Mouse (Mus musculus): ENCODE measurements around the gene Gli1. TPM values are rescaled to one million over a fixed set of nuclear protein-coding genes. Genes with fewer than 3 reads are reported as not detected.

The Gli1 gene
- total and polyA plus RNA-seq, 2 experiments from 2014 or later, result 1.2 to 5.1 TPM

- no peaks in the 10 kb centered on the region for H3K4me1 ChIP-seq (ENCODE audit: insufficient read depth)
- ATAC-seq (no peak), DNase-seq (no peak)
- H3K9ac ChIP-seq, result no peak overlapping the region
- no peaks in the 10 kb centered on the region for H3K36me3 ChIP-seq (ENCODE audit: insufficient read depth)
- H3K4me3 ChIP-seq (ENCODE audit: low read depth, low read length), result no peak overlapping the region
- H3K9me3 ChIP-seq (ENCODE audit: low read length), result no peaks in the 10 kb centered on the region
- H3K27me3 ChIP-seq (ENCODE audit: insufficient read depth, low read length), result no peaks in the 10 kb centered on the region
- WGBS, result 70% methylated on average over 4 of the region's 4 CpGs
- no peak overlapping the region for H3K27ac ChIP-seq (ENCODE audit: low read depth, low read length)
- H3K4me2 ChIP-seq (ENCODE audit: low read depth), result no peak overlapping the region
- TF ChIP-seq CTCF (IDR thresholded peaks at IDR 0.05; ENCODE audit: low read depth), result peak; percentile 40
These were observed 7.2 kb upstream of the Gli1 start for GRCm38 (mm10) chr10:127348957-127349356.

GRCm38 (mm10) chr10:127346173-127346572, 4.4 kb upstream of the Gli1 start:
- Histone ChIP-seq H3K4me3 (ENCODE audit: low read depth, low read length) (no peak overlapping the region), H3K9me3 (ENCODE audit: low read length) (no peaks in the 10 kb centered on the region), H3K4me1 (ENCODE audit: insufficient read depth) (peaks cover 7% of the 10 kb centered on the region), H3K36me3 (ENCODE audit: insufficient read depth) (no peaks in the 10 kb centered on the region), H3K4me2 (ENCODE audit: low read depth) (no peak overlapping the region), H3K9ac (no peak overlapping the region), H3K27ac (ENCODE audit: low read depth, low read length) (no peak overlapping the region), H3K27me3 (ENCODE audit: insufficient read depth, low read length) (peaks cover 11% of the 10 kb centered on the region)
- no peak for DNase-seq
- TF ChIP-seq CTCF (IDR thresholded peaks at IDR 0.05; ENCODE audit: low read depth), result no peak
- WGBS, result 81% methylated on average over 3 of the region's 3 CpGs
- ATAC-seq, result no peak

- no peak for ATAC-seq
- 65% methylated on average over 3 of the region's 3 CpGs for WGBS
These were observed 1.3 kb upstream of the Gli1 start for GRCm38 (mm10) chr10:127343029-127343428.

GRCm38 (mm10) chr10:127341360-127341690, 449 bp downstream of the Gli1 start:
- peaks cover 13% of the 10 kb centered on the region for H3K4me1 ChIP-seq (ENCODE audit: insufficient read depth)
- ATAC-seq, result no peak
- peaks cover 30% of the 10 kb centered on the region for H3K27me3 ChIP-seq (ENCODE audit: insufficient read depth, low read length)
- H3K9me3 ChIP-seq (ENCODE audit: low read length), result no peaks in the 10 kb centered on the region
- 2% methylated on average over 9 of the region's 11 CpGs for WGBS
- H3K36me3 ChIP-seq (ENCODE audit: insufficient read depth), result no peaks in the 10 kb centered on the region
- no peak for DNase-seq
- H3K27ac ChIP-seq (ENCODE audit: low read depth, low read length), result no peak overlapping the region
- no peak overlapping the region for H3K9ac ChIP-seq
- peak overlapping the region; percentile 26; the same call in 1 of the 2 replicates for H3K4me3 ChIP-seq (ENCODE audit: low read depth, low read length)
- peak overlapping the region; percentile 53 for H3K4me2 ChIP-seq (ENCODE audit: low read depth)
- TF ChIP-seq CTCF (IDR thresholded peaks at IDR 0.05; ENCODE audit: low read depth), result no peak

More at GRCm38 (mm10) chr10:127343029-127343428, 1.3 kb upstream of the Gli1 start:
- Histone ChIP-seq H3K4me3 (ENCODE audit: low read depth, low read length) (no peak overlapping the region), H3K27ac (ENCODE audit: low read depth, low read length) (no peak overlapping the region), H3K27me3 (ENCODE audit: insufficient read depth, low read length) (peaks cover 30% of the 10 kb centered on the region), H3K4me2 (ENCODE audit: low read depth) (no peak overlapping the region), H3K9me3 (ENCODE audit: low read length) (no peaks in the 10 kb centered on the region), H3K4me1 (ENCODE audit: insufficient read depth) (peaks cover 13% of the 10 kb centered on the region), H3K9ac (no peak overlapping the region), H3K36me3 (ENCODE audit: insufficient read depth) (no peaks in the 10 kb centered on the region)
- DNase-seq, result no peak
- TF ChIP-seq CTCF (IDR thresholded peaks at IDR 0.05; ENCODE audit: low read depth), result no peak

GRCm38 (mm10) chr10:127340577-127341359, 1.0 kb downstream of the Gli1 start:
- Histone ChIP-seq H3K9me3 (ENCODE audit: low read length) (no peaks in the 10 kb centered on the region), H3K4me2 (ENCODE audit: low read depth) (peak overlapping the region; percentile 53), H3K36me3 (ENCODE audit: insufficient read depth) (no peaks in the 10 kb centered on the region), H3K4me3 (ENCODE audit: low read depth, low read length) (peak overlapping the region; percentile 28), H3K9ac (no peak overlapping the region), H3K27me3 (ENCODE audit: insufficient read depth, low read length) (peaks cover 30% of the 10 kb centered on the region), H3K4me1 (ENCODE audit: insufficient read depth) (peaks cover 13% of the 10 kb centered on the region), H3K27ac (ENCODE audit: low read depth, low read length) (no peak overlapping the region)
- peak; percentile 22 for DNase-seq
- WGBS, result 3% methylated on average over 27 of the region's 27 CpGs
- ATAC-seq, result no peak
- no peak for TF ChIP-seq CTCF (IDR thresholded peaks at IDR 0.05; ENCODE audit: low read depth)

- no peak overlapping the region; the same call in 1 of the 2 replicates for H3K9ac ChIP-seq
- peak overlapping the region; percentile 53 for H3K4me2 ChIP-seq (ENCODE audit: low read depth)
- H3K27me3 ChIP-seq (ENCODE audit: insufficient read depth, low read length), result peaks cover 30% of the 10 kb centered on the region
- no peaks in the 10 kb centered on the region for H3K36me3 ChIP-seq (ENCODE audit: insufficient read depth)
- H3K4me3 ChIP-seq (ENCODE audit: low read depth, low read length), result peak overlapping the region; percentile 28
- 0 out of 2 replicates have a peak overlapping the region, but pooled peaks have one; percentile 21 for H3K27ac ChIP-seq (ENCODE audit: low read depth, low read length)
- peaks cover 13% of the 10 kb centered on the region for H3K4me1 ChIP-seq (ENCODE audit: insufficient read depth)
- DNase-seq (peak; percentile 39), ATAC-seq (peak; percentile 44)
- H3K9me3 ChIP-seq (ENCODE audit: low read length), result no peaks in the 10 kb centered on the region
- TF ChIP-seq CTCF (IDR thresholded peaks at IDR 0.05; ENCODE audit: low read depth), result no peak
- WGBS, result under 1% methylated on average over 41 of the region's 42 CpGs
These were observed 1.8 kb downstream of the Gli1 start for GRCm38 (mm10) chr10:127339683-127340576.

All from forebrain, postnatal 0 days (tissue).